8 mouse cellular contexts compared by ENCODE assay signal in the genomic region with DNA sequence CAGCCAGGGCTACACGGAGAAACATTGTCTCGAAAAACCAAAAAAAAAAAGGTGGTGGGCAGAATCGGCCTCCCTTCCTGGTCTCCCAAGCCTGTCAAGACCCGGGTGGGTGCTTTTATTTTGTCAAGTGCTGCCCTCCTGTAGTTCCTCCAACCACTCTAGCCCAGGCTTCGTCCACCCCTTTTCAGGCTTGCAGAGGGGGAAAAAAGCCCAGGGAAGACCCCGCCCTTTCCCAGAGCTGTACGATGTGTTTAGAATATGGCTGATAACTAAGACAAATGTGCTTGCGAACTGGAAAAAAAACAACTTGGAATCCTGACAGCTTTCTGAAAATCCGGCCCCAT. TPM values are rescaled to one million over a fixed set of nuclear protein-coding genes. Genes with fewer than 3 reads are reported as not detected.
A peak's percentile ranks its signal among the peaks of the same experiment; 100 is the strongest.
DNase-seq lines count a peak whose midpoint lies in the region; TF ChIP-seq lines count a peak whose summit lies in the region.

No protein-coding gene starts in this region.

- peak overlapping the region; percentile 96 for H3K27ac ChIP-seq in kidney, adult 2 months (ENCODE audit: insufficient read depth, low read depth, low read length)
- H3K27ac ChIP-seq in bone marrow macrophage, adult 2 months (ENCODE audit: insufficient read depth, low read depth, low read length) = peak overlapping the region; percentile 96
- peak overlapping the region; percentile 89 for H3K27ac ChIP-seq in hindbrain, embryonic 10.5 days
- peak overlapping the region; percentile 90 for H3K27ac ChIP-seq in midbrain, embryonic 10.5 days (replicated peaks)

- no peaks in the 10 kb centered on the region for H3K27me3 ChIP-seq in kidney, adult 2 months (replicated peaks; ENCODE audit: control insufficient read depth, insufficient read depth, low read length)
- H3K27me3 ChIP-seq in hindbrain, embryonic 10.5 days (ENCODE audit: insufficient read depth, poor library complexity, severe bottlenecking) = 0 out of 2 replicates have a peak, but pooled peaks cover 3% of the 10 kb centered on the region
- H3K27me3 ChIP-seq in midbrain, embryonic 10.5 days (ENCODE audit: low read depth, poor library complexity, severe bottlenecking) = peaks cover 11% of the 10 kb centered on the region

- peaks cover 4% of the 10 kb centered on the region; the same call in 1 of the 2 replicates for H3K4me1 ChIP-seq in kidney, adult 2 months (ENCODE audit: control insufficient read depth, insufficient read depth, low read length)
- no peaks in the 10 kb centered on the region; the same call in 1 of the 2 replicates for H3K4me1 ChIP-seq in bone marrow macrophage, adult 2 months (ENCODE audit: control insufficient read depth, insufficient read depth, low read length)
- peaks cover 5% of the 10 kb centered on the region; the same call in 1 of the 2 replicates for H3K4me1 ChIP-seq in hindbrain, embryonic 10.5 days (replicated peaks)
- peaks cover 14% of the 10 kb centered on the region for H3K4me1 ChIP-seq in midbrain, embryonic 10.5 days

- TF ChIP-seq POLR2A in kidney, adult 2 months (IDR thresholded peaks at IDR 0.05; ENCODE audit: low read depth, low read length) = no peak
- TF ChIP-seq POLR2A in bone marrow macrophage, adult 2 months (IDR thresholded peaks at IDR 0.05; ENCODE audit: borderline replicate concordance, low read depth, low read length) = no peak

- peak overlapping the region; percentile 51 for H3K4me3 ChIP-seq in kidney, adult 2 months (ENCODE audit: insufficient read depth, low read depth, low read length)
- peak overlapping the region; percentile 67 for H3K4me3 ChIP-seq in bone marrow macrophage, adult 2 months (ENCODE audit: insufficient read depth, low read length)
- peak overlapping the region; percentile 42 for H3K4me3 ChIP-seq in hindbrain, embryonic 10.5 days
- peak overlapping the region; percentile 51 for H3K4me3 ChIP-seq in midbrain, embryonic 10.5 days

- no peaks in the 10 kb centered on the region for H3K36me3 ChIP-seq in kidney, adult 2 months (ENCODE audit: control insufficient read depth, insufficient read depth, low read length)
- no peaks in the 10 kb centered on the region for H3K36me3 ChIP-seq in hindbrain, embryonic 10.5 days
- no peaks in the 10 kb centered on the region for H3K36me3 ChIP-seq in midbrain, embryonic 10.5 days

- no peak for TF ChIP-seq CTCF in kidney, adult 2 months (conservative IDR thresholded peaks at IDR 0.05; ENCODE audit: insufficient read depth, insufficient read length, low read depth, low read length)
- no peak for TF ChIP-seq CTCF in bone marrow macrophage, adult 2 months (IDR thresholded peaks at IDR 0.05; ENCODE audit: low read depth, low read length)

- 29% methylated on average over 9 of the region's 9 CpGs for WGBS in kidney, adult 2 months
- WGBS in hindbrain, embryonic 10.5 days = 47% methylated on average over 9 of the region's 9 CpGs
- WGBS in midbrain, embryonic 10.5 days = 48% methylated on average over 9 of the region's 9 CpGs

- DNase-seq in kidney, adult 2 months = no peak
- no peak for DNase-seq in kidney, adult 18-20 months
- no peak for DNase-seq in hindbrain, embryonic 10.5 days (ENCODE audit: low spot score)
- no peak for DNase-seq in midbrain, embryonic 10.5 days (ENCODE audit: low spot score)
- DNase-seq in urinary bladder, postnatal 10 days (ENCODE audit: low spot score) = no peak
- DNase-seq in adrenal gland, adult 18-20 months (ENCODE audit: low spot score in 2 of 2) = no peak
- DNase-seq in T-cell, adult 2 months (ENCODE audit: low spot score) = no peak

- no peaks in the 10 kb centered on the region for H3K9me3 ChIP-seq in hindbrain, embryonic 10.5 days
- H3K9me3 ChIP-seq in midbrain, embryonic 10.5 days (replicated peaks) = no peaks in the 10 kb centered on the region

RNA-seq across cellular contexts. Expression of a gene that starts 33.0 kb away (rescaled TPM):
- polyA plus RNA-seq in kidney, adult 2 months (2012; rRNA removed) = 0.18 and 0.31 TPM in 2 replicates
- polyA plus RNA-seq in bone marrow macrophage, adult 2 months (2012; ENCODE audit: insufficient read depth, insufficient read length, missing spikeins) = not detected in 2 replicates
- polyA plus RNA-seq in hindbrain, embryonic 10.5 days (2016; fragmentation: Nextera tagmentation; extraction: Ambion mirVana) = 5.8 and 14.8 TPM in 2 replicates
- polyA plus RNA-seq in midbrain, embryonic 10.5 days (2016; fragmentation: Nextera tagmentation; extraction: Ambion mirVana) = 7.8 and 15.6 TPM in 2 replicates
- total RNA-seq in adrenal gland, adult 18-20 months (2021) = 10 to 100 TPM in 1 of 2 experiments, 1 to 10 TPM in 1; 5.7 to 15.9 TPM

RNA-seq across cellular contexts. Expression of a gene that starts 44.2 kb away (rescaled TPM):
- 122 and 132 TPM in 2 replicates for polyA plus RNA-seq in kidney, adult 2 months (2012; rRNA removed)
- not detected in 2 replicates for polyA plus RNA-seq in bone marrow macrophage, adult 2 months (2012; ENCODE audit: insufficient read depth, insufficient read length, missing spikeins)
- 0.46 TPM in 1 of 2 replicates, not detected in the other for polyA plus RNA-seq in hindbrain, embryonic 10.5 days (2016; fragmentation: Nextera tagmentation; extraction: Ambion mirVana)
- not detected in 2 replicates for polyA plus RNA-seq in midbrain, embryonic 10.5 days (2016; fragmentation: Nextera tagmentation; extraction: Ambion mirVana)
- not detected for total RNA-seq in adrenal gland, adult 18-20 months (2021)

RNA-seq across cellular contexts. Expression of a gene that starts 58.2 kb away (rescaled TPM):
- polyA plus RNA-seq in kidney, adult 2 months (2012; rRNA removed) = 77.2 and 82.6 TPM in 2 replicates
- polyA plus RNA-seq in bone marrow macrophage, adult 2 months (2012; ENCODE audit: insufficient read depth, insufficient read length, missing spikeins) = 64.7 and 73.5 TPM in 2 replicates
- polyA plus RNA-seq in hindbrain, embryonic 10.5 days (2016; fragmentation: Nextera tagmentation; extraction: Ambion mirVana) = 34.7 and 38.6 TPM in 2 replicates
- polyA plus RNA-seq in midbrain, embryonic 10.5 days (2016; fragmentation: Nextera tagmentation; extraction: Ambion mirVana) = 30.8 and 39.4 TPM in 2 replicates
- total RNA-seq in adrenal gland, adult 18-20 months (2021) = 10 to 100 TPM; 32.0 to 33.4 TPM

Comparison
In these comparisons a context has a peak if more than half of its experiments do, and no peak if none do; other contexts are left out.
1. RNA of a gene that starts 44.2 kb away (polyA plus RNA-seq): 122 to 132 TPM in kidney, adult 2 months; not detected in bone marrow macrophage, adult 2 months, 0.46 TPM in hindbrain, embryonic 10.5 days and not detected in midbrain, embryonic 10.5 days; every median in the first group is over 10 times any median in the second.
2. Peak in every context shown above with its lines, with median percentiles within 50 percentile points of each other: H3K27ac ChIP-seq and H3K4me3 ChIP-seq.